Mouse (Mus musculus) hindbrain, embryonic 14.5 days (tissue): ENCODE data around the gene Gmcl1. TPM values are rescaled to one million over a fixed set of nuclear protein-coding genes. Genes with fewer than 3 reads are reported as not detected.
A peak's percentile ranks its signal among the peaks of the same experiment; 100 is the strongest.

Source experiments
- ATAC-seq: fragments of 200-750 bp; cut with Nextera tagmentation; 2 replicates; pipeline ENCODE4 v1.8.0; 2017; ENCODE audit warnings: moderate number of reproducible peaks, mild to moderate bottlenecking, moderate TSS enrichment, moderate library complexity; ENCODE audit not compliant: low FRiP score
- DNase-seq: peaks from one replicate; pipeline ENCODE4 v3.0.0-alpha.2; 2015; ENCODE audit warnings: low spot score
- H3K27ac ChIP-seq: fragments of 300-500 bp; sonication (generic); 2 replicates; pipeline ENCODE4 v1.5.1; 2014; ENCODE audit warnings: mild to moderate bottlenecking, moderate library complexity
- H3K27me3 ChIP-seq: fragments of 300-500 bp; sonication (generic); 2 replicates; pipeline ENCODE4 v1.6.1; 2014; ENCODE audit warnings: mild to moderate bottlenecking, low read length, mixed read lengths; ENCODE audit not compliant: control insufficient read depth, insufficient read depth
- H3K36me3 ChIP-seq: fragments of 300-500 bp; sonication (generic); replicated peaks from 2 replicates; pipeline ENCODE4 v1.6.1; 2014; ENCODE audit not compliant: control insufficient read depth, insufficient read depth
- H3K4me1 ChIP-seq: fragments of 300-500 bp; sonication (generic); replicated peaks from 2 replicates; pipeline ENCODE4 v1.6.1; 2014; ENCODE audit warnings: antibody characterized with exemption, low read length, mixed read lengths; ENCODE audit not compliant: control insufficient read depth, insufficient read depth
- H3K4me2 ChIP-seq: fragments of 300-500 bp; sonication (generic); replicated peaks from 2 replicates; pipeline ENCODE4 v1.6.1; 2014; ENCODE audit warnings: mild to moderate bottlenecking, moderate library complexity
- H3K4me3 ChIP-seq: fragments of 300-500 bp; sonication (generic); replicated peaks from 2 replicates; pipeline ENCODE4 v1.5.1; 2014; ENCODE audit warnings: mild to moderate bottlenecking, low read length
- H3K9ac ChIP-seq: fragments of 300-500 bp; sonication (generic); 2 replicates; pipeline ENCODE4 v1.6.1; 2014
- H3K9me3 ChIP-seq: fragments of 300-500 bp; sonication (generic); 2 replicates; pipeline ENCODE4 v1.6.1; 2016; ENCODE audit warnings: low read length; ENCODE audit not compliant: control insufficient read depth
- WGBS: fragments of 180-500 bp; shearing (Covaris S2); extraction: QIAGEN DNeasy Blood & Tissue Kit; methylation state at CpG from one replicate; pipeline ENCODE4 v1.1.7; 2014; 5-methylcytosine and 5-hydroxymethylcytosine counted together
- polyA plus RNA-seq: library from polyadenylated mRNA; unstranded; fragments of >200 nt; fragmentation: Nextera tagmentation; extraction: Ambion mirVana; gene quantifications from 2 replicates; pipeline ENCODE4 v1.2.1, GENCODE M21; 2014

Gene Gmcl1
- polyA plus RNA-seq, 1 experiment from 2014 or later: 40.8 TPM

- Histone ChIP-seq H3K36me3 (peaks cover 97% of the 10 kb centered on the region), H3K27me3 (no peaks in the 10 kb centered on the region), H3K9me3 (no peaks in the 10 kb centered on the region), H3K9ac (no peak overlapping the region), H3K27ac (no peak overlapping the region), H3K4me1 (no peaks in the 10 kb centered on the region), H3K4me2 (no peak overlapping the region), H3K4me3 (no peak overlapping the region)
- no peak for DNase-seq
- ATAC-seq: no peak
- 85% methylated on average over 6 of the region's 6 CpGs for WGBS
Observed at GRCm38 (mm10) chr6:86697903-86698302, 35.3 kb downstream of the Gmcl1 start.

DNA sequence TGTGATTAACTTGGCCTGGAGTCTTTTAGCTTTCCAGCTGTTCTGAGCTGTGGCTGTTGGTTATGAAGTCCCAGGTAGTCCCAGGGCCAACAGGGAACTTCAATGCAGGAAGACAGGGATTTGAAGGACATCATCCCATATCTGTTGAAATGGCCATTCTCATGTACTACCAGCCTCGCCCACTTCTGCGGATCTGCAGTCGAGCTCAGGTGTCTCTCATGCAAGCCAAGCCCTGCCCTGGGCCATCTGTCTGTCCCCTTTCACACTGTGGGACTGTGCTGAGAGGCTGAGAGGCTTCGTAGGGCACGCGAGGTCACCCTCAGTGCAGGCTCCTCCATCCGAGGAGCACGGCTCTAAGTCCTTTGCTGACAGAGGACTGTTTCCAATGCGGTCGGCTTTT lies 37.0 kb downstream of the Gmcl1 start:
- peaks cover 97% of the 10 kb centered on the region for H3K36me3 ChIP-seq
- no peak overlapping the region for H3K4me2 ChIP-seq
- H3K9ac ChIP-seq: no peak overlapping the region
- no peak overlapping the region for H3K4me3 ChIP-seq
- H3K27me3 ChIP-seq: no peaks in the 10 kb centered on the region
- WGBS: 91% methylated on average over 10 of the region's 10 CpGs
- ATAC-seq: no peak
- DNase-seq: no peak
- no peaks in the 10 kb centered on the region for H3K9me3 ChIP-seq
- no peak overlapping the region for H3K27ac ChIP-seq
- no peaks in the 10 kb centered on the region for H3K4me1 ChIP-seq

DNA sequence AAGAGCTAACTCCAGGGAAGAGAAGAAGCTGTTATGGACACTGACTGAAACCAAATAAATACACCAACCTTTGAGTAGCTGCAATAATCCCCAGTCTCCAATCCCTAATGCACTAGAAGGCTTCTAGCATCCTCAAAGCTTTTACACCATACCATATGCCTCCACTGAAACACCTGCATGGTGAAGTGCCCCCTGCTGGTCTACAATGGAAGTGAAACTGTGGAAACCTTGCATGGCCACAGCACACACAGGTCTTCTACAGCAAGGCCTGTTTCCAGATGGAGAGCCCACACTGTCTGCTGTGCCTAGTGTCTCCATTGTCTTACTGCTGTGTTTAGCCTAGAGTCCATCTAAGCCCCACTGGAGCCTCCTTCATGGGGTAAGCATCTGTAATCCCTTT lies 38.7 kb downstream of the Gmcl1 start:
- Histone ChIP-seq H3K4me2 (no peak overlapping the region), H3K36me3 (peaks cover 97% of the 10 kb centered on the region), H3K9me3 (no peaks in the 10 kb centered on the region), H3K27ac (no peak overlapping the region), H3K4me3 (no peak overlapping the region), H3K27me3 (no peaks in the 10 kb centered on the region), H3K4me1 (no peaks in the 10 kb centered on the region), H3K9ac (no peak overlapping the region)
- no peak for ATAC-seq
- DNase-seq: peak; percentile 62

DNA sequence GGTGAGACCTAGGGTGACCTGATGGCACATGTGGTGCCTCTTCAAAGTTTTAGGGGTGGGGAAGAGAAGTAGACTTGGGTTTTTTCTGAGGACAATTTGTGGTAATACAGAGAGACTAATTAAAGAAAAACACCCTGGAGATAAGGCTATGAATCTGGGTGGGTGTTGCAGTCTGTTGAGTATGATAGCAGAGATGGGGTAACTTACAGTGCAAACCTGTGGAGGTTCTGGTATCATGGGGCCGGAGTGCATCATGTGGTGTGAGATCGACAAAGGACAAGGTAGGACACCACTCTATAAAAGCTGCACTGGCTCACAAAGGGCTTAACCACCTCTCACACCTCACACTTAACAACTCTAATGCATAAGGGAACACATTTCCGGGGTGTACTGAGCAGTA lies 43.5 kb downstream of the Gmcl1 start:
- Histone ChIP-seq H3K36me3 (peaks cover 72% of the 10 kb centered on the region), H3K27me3 (no peaks in the 10 kb centered on the region), H3K9ac (no peak overlapping the region), H3K4me2 (no peak overlapping the region), H3K27ac (no peak overlapping the region), H3K4me3 (no peak overlapping the region), H3K9me3 (no peaks in the 10 kb centered on the region), H3K4me1 (0 out of 2 replicates have a peak, but pooled peaks cover 1% of the 10 kb centered on the region)
- ATAC-seq (no peak), DNase-seq (no peak)
- 95% methylated on average over 3 of the region's 3 CpGs for WGBS

GRCm38 (mm10) chr6:86686971-86687370 lies 46.2 kb downstream of the Gmcl1 start:
- Histone ChIP-seq H3K9me3 (no peaks in the 10 kb centered on the region), H3K4me1 (peaks cover 9% of the 10 kb centered on the region; the same call in 1 of the 2 replicates), H3K27me3 (no peaks in the 10 kb centered on the region), H3K9ac (no peak overlapping the region), H3K4me2 (no peak overlapping the region), H3K27ac (no peak overlapping the region), H3K4me3 (no peak overlapping the region), H3K36me3 (peaks cover 51% of the 10 kb centered on the region)
- no peak for ATAC-seq
- no peak for DNase-seq
- WGBS: 69% methylated on average over 1 of the region's 1 CpGs

DNA sequence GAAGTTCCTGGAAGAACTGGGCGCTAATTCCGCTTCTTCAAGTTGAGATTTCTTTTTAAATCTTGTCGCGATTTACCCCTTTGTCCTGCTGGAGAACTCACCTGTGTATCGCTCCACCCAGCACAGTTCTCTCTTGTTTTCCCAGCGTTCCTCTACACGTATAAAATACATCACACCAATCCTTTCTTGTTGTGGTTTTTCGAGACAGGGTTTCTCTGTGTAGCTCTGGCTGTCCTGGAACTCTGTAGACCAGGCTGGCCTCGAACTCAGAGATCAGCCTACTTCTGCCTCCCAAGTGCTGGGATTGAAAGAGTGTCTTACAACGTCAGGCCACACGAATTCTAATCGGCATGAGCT lies 48.5 kb downstream of the Gmcl1 start:
- Histone ChIP-seq H3K4me2 (peak overlapping the region; percentile 73), H3K27me3 (no peaks in the 10 kb centered on the region), H3K9me3 (no peaks in the 10 kb centered on the region), H3K27ac (no peak overlapping the region), H3K36me3 (peaks cover 51% of the 10 kb centered on the region), H3K4me3 (peak overlapping the region; percentile 61), H3K4me1 (peaks cover 9% of the 10 kb centered on the region; the same call in 1 of the 2 replicates), H3K9ac (peak overlapping the region; percentile 76)
- ATAC-seq (no peak; the same call in 1 of the 2 replicates), DNase-seq (no peak)
- 40% methylated on average over 12 of the region's 12 CpGs for WGBS

GRCm38 (mm10) chr6:86683872-86684654 lies 49.1 kb downstream of the Gmcl1 start, which contains the start of gene Snrnp27:
Snrnp27 (minus strand) TSS chr6:86684522.
- Histone ChIP-seq H3K27me3 (no peaks in the 10 kb centered on the region), H3K27ac (no peak within 1 kb of the TSS), H3K4me1 (peaks cover 9% of the 10 kb centered on the region; the same call in 1 of the 2 replicates), H3K9ac (peak within 1 kb of the TSS; percentile 76), H3K9me3 (no peaks in the 10 kb centered on the region), H3K4me2 (peak within 1 kb of the TSS; percentile 73), H3K4me3 (peak within 1 kb of the TSS; percentile 61), H3K36me3 (peaks cover 51% of the 10 kb centered on the region)
- WGBS: 3% methylated on average over 36 of the region's 36 CpGs
- ATAC-seq (peak; percentile 88), DNase-seq (peak; percentile 94)

DNA sequence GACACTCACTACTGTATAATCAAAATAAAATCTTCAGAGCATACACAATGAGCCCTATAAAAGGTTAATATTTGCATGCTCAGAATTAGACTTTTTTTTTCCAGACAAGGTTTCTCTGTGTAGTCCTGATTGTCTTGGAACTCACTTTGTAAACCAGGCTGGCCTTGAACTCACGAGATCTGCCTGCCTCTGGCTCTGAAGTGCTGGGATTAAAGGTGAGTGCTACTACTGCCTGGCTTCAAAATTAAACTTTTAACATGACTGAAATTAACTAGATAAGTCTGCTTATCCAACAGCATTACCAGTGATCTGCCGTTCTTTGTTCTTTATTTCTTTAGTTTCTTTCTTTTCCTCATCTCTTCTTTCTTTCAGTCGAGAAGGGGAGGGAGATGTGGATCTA lies 51.9 kb downstream of the Gmcl1 start:
- H3K27me3 ChIP-seq: no peaks in the 10 kb centered on the region
- 93% methylated on average over 3 of the region's 3 CpGs for WGBS
- DNase-seq: no peak
- no peak for ATAC-seq
- H3K36me3 ChIP-seq: peaks cover 61% of the 10 kb centered on the region
- no peak overlapping the region for H3K27ac ChIP-seq
- H3K9ac ChIP-seq: no peak overlapping the region
- H3K4me1 ChIP-seq: peaks cover 9% of the 10 kb centered on the region; the same call in 1 of the 2 replicates
- no peaks in the 10 kb centered on the region for H3K9me3 ChIP-seq
- no peak overlapping the region for H3K4me3 ChIP-seq
- H3K4me2 ChIP-seq: no peak overlapping the region

DNA sequence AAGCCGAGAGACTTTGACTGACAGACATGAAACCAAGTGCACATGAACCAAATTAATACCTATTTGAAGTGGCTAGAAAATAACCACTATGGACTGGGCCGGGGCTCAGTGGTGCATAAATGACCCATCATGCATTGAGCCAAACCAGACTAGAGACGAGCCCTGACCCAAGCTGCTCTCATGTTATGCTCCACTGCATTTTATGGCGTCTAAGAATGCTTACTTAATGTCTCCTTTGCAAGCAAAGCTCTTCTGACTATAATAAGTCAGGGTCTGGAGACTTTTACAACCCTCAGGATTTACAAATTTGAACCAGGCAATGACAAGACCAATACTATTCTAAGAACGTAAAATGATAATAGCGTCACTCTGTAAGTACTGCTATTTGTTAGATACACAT lies 54.8 kb downstream of the Gmcl1 start:
- Histone ChIP-seq H3K4me3 (no peak overlapping the region), H3K27me3 (no peaks in the 10 kb centered on the region), H3K9ac (no peak overlapping the region), H3K36me3 (peaks cover 91% of the 10 kb centered on the region), H3K9me3 (no peaks in the 10 kb centered on the region), H3K4me1 (peaks cover 1% of the 10 kb centered on the region; the same call in 1 of the 2 replicates), H3K27ac (no peak overlapping the region), H3K4me2 (no peak overlapping the region)
- DNase-seq (no peak), ATAC-seq (no peak)
- WGBS: 81% methylated on average over 6 of the region's 6 CpGs
